Mouse (Mus musculus) gastrocnemius, adult 18-20 months (tissue): ENCODE results near the gene Nlrc3. TPM values are rescaled to one million over a fixed set of nuclear protein-coding genes. Genes with fewer than 3 reads are reported as not detected.
"Not testable (repeated sequence)": the region's sequence is repeated elsewhere in the genome, so short reads cannot be mapped to it uniquely, and the experiment has no call there.

Source experiments
- DNase-seq: peaks from one replicate; pipeline ENCODE4 v3.0.0; 2021; ENCODE audit warnings: low spot score
- long read RNA-seq, 2 experiments: library from polyadenylated mRNA; stranded (forward); transcript quantifications; one replicate each; pipeline ENCODE4 v2.0.0; 2021
- total RNA-seq, 2 experiments: library from RNA; stranded (reverse); gene quantifications; 2 replicates each; pipeline ENCODE4 v1.2.3; 2021

Gene Nlrc3
- 1 to 10 TPM; 1.5 to 3.1 TPM for total RNA-seq
- long read RNA-seq, experiment 1, partial matches to known transcripts: 0 of 1 reads
- long read RNA-seq, experiment 1, other reads (novel, unspliced or antisense): 1 of 1 reads
- long read RNA-seq, experiment 2: 0 reads

- no peak for DNase-seq
Observed at GRCm38 (mm10) chr16:3976251-3976671, at the start of gene Nlrc3. Gene Nlrc3, minus strand, starts transcription at chr16:3976632.

DNA sequence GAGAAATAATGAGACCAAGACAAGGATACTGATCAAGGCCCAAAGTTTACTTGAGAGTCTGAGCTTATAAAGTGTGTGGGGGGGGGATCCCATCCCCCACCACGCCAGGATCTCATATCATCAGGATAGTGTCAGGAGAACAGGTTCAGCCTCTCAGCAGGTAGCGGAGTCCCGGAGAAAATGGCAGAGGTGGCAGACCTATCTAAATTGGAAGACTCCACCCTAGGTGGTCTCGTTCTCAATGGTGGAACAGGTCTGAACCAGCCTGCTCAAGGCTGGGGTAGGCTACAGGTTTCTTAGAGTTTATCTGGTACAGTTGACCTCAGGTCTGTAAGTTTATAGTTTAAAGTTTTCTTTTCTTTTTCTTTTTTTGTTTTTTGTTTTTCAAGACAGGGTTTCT is 46.3 kb upstream of the Nlrc3 start:
- no peak for DNase-seq

GRCm38 (mm10) chr16:4021241-4021640 is 44.8 kb upstream of the Nlrc3 start:
- no peak for DNase-seq

- DNase-seq: not testable (repeated sequence)
Observed at GRCm38 (mm10) chr16:4017466-4017865, 41.0 kb upstream of the Nlrc3 start.

- not testable (repeated sequence) for DNase-seq
Observed at GRCm38 (mm10) chr16:4016786-4017185, 40.4 kb upstream of the Nlrc3 start.

GRCm38 (mm10) chr16:4014040-4014668 is 37.7 kb upstream of the Nlrc3 start:
- no peak for DNase-seq

- DNase-seq: no peak
Observed at GRCm38 (mm10) chr16:4012882-4013570, 36.6 kb upstream of the Nlrc3 start.

DNA sequence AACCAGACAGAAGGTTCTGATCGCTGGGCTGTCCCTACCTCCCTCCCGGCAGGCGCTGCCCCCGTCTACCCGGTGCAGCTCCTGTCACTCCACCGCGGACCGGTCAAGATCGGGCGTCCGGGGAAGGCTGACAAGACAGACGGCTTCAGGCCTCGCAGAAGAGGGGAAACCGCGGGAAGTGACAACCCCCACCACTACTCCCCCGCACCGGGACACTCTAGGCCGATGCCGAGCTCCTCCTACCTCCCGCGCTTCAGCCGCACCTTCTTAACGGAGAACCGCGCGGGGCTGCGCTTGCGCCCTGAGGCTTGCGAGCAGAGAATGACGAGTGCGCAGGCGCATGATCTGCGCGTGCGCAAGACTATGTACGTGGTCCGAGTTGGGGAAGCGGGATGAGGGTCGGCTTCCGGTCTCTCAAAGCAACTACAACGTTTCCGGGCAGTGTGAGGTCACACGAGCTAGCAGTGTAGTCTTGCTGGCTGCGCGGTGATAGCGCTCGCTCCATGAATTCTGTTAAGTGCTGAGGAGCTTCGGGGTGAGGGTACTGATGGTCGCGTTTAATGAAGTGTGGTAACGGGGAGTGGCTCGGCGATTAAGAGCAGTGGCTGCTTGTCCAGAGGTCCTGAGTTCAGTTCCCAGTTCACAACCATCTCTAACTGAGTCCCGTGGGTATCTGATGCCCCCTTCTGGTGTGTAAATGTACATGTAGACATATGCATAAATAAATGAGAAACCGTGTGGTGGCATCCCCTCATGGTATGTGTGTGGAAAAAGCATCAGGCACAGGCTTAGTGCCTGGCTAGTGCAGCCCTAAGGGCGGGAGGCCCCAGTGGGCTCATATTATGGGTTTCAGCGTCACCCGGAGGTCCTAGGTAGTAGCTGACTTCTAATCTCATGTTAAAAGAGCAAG is 27.3 kb upstream of the Nlrc3 start, which contains the start of gene Slx4:
Gene Slx4, minus strand, starts transcription at position 282 of the 910 bp plus-strand sequence.
- peak; percentile 93 for DNase-seq

DNA sequence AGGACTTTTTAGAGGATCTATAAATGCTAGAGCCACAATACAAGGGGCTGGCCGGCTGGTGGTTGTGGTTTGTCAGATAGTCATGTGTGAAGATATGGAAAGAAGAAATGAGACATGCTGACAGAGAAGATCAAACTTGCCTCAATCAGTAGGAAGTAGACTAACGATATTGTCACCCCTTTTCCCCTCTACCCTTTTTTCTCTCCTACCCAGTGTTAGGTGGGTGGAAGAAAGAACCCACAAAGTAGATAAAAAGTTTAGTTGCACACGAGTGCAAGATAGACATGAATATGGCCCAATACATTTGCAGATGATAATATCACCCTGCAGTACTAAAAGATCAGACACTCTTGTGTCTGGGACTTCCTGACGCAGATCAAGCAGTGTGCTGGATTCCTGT is 12.0 kb upstream of the Nlrc3 start:
- DNase-seq: no peak

- DNase-seq: no peak
Observed at GRCm38 (mm10) chr16:3983146-3983700, 6.8 kb upstream of the Nlrc3 start.

DNA sequence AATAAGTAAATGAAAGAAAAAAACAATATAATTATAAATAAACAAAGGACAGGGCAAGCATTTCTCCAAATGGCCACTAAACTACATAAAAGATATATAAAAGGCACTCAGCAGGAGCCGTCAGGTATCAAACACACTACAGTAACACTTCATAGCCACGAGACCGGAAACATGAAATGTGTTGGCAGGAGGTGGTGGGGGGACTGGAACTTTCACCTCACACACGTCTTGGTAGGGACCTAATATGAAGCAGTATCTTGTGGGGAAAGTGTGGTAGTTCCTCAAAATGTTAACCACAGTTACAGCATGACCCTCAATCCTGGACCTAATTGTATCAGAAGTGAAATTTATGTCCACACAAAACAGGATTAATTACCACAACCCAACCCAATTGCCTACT is 5.7 kb upstream of the Nlrc3 start:
- no peak for DNase-seq

DNA sequence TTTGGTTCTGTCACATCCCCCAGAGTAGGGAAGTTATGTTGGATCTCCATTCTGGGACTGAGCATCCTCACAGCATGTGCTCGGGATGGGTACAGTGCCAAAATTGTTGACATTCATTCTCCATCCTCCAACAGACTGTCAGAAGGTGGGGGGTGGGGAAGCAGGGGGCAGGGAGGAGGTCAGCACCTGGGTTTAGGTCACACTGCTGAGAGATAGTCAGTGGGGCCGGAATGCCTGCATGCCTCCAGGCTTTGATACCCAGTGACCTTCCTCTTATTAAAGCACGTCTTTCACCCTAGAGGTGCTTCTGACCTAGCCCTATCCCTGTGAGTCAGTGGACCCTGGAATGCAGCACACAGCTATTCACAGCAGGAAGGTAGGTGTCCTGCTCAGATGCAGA is 280 bp upstream of the Nlrc3 start:
- no peak for DNase-seq

DNA sequence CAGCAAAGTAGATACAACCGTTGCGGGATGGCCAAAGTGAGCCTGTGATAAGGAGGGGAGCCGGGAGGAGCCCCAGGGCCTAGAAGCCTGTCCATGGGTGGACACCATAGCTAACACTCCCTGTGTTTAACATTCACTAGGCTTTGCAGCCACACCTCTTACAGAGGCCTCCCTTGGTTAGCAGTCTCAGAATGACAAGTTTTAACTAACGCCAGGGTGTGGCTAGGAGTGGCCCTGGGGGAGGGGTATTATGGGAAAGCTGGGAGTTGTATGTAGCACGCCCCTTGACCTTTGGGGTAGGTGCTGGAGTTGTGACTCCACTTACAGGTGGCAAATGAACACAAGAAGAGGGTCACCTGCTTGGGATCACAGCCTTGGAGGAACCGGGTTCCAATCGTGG is 774 bp downstream of the Nlrc3 start:
- no peak for DNase-seq

DNA sequence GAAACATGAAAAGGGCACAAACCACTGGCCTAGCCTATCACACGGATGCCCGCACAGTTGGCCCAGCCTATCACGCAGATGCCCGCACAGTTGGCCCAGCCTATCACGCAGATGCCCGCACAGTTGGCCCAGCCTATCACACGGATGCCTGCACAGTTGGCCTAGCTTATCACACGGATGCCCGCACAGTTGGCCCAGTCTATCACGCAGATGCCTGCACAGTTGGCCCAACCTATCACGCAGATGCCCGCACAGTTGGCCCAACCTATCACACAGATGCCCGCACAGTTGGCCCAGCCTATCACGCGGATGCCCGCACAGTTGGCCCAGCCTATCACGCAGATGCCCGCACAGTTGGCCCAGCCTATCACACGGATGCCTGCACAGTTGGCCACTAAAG is 2.0 kb downstream of the Nlrc3 start:
- DNase-seq: not testable (repeated sequence)

DNA sequence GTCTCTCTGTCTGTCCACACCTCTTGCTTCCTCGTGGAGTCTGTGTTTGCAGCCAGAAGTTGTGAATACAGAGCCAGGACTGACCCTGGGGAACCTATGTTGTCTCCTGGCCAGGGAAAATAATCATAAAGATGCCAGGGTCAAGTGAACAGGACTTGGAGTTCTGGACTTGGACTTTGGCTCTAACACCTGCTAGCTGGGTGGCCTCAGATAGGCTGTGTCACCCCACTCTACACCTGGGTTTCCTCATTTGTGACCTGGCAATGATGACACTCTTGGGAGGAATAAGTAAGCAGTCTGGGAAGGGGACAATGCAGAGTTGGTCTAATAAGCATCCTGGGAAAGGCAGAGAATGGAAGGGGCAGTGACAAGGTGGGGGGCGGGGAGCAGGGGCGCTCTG is 10.9 kb downstream of the Nlrc3 start:
- DNase-seq: no peak

- no peak for DNase-seq
Observed at GRCm38 (mm10) chr16:3964990-3965389, 11.4 kb downstream of the Nlrc3 start.

- DNase-seq: peak; percentile 9
Observed at GRCm38 (mm10) chr16:3959261-3959660, 17.2 kb downstream of the Nlrc3 start.

- peak; percentile 71 for DNase-seq
Observed at GRCm38 (mm10) chr16:3956369-3956768, 20.1 kb downstream of the Nlrc3 start.

DNA sequence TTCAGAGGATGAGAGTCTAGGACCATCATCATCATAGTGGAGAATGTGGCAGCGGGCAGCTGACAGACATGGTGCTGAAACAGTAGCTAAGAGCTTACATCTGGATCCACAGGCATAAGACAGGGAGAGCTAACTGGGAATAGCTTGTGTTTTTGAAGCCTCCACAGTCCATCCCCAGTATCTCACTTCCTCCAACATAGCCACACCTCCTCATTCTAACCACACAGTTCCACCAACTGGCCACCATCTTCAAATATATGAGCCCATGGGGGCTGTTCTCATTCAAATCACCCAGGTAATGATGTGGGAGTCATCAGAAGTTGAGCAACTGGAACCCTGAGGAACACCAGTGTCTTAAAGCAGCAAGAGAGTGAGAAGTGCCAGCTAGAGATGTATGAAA is 25.3 kb downstream of the Nlrc3 start:
- DNase-seq: no peak

GRCm38 (mm10) chr16:3934701-3935100 is 41.7 kb downstream of the Nlrc3 start:
- no peak for DNase-seq

GRCm38 (mm10) chr16:3934091-3934490 is 42.3 kb downstream of the Nlrc3 start:
- DNase-seq: no peak

DNA sequence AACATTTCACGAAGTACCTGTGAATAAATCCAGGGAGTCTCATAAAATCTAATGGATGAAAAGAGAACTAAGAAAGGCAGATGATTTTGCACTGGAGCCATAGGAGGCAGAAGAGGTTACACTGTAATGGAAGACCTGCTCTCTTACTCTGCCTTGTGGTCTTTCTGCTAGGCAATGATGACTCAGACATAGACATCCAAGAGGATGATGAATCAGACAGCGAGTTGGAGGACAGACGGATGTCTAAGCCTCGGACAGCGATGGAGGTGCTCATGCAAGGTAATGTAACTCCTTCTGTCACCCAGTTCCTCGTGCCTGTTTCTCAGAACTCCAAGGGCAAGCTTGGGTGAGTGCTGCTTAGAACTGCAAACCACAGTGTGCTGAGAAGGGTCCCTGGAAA is 42.9 kb downstream of the Nlrc3 start:
- DNase-seq: no peak
